Mouse (Mus musculus): ENCODE data around the gene Yes1.

- TF ChIP-seq CTCF (IDR thresholded peaks at IDR 0.05; ENCODE audit: low read depth) = peak; percentile 87
- TF ChIP-seq EP300 (IDR thresholded peaks at IDR 0.05; ENCODE audit: low read depth) = peak; percentile 59
Measured at GRCm38 (mm10) chr5:32713703-32714467, 102.9 kb downstream of the Yes1 start.
